Mouse (Mus musculus) layer of hippocampus, postnatal 25 days (tissue): ENCODE measurements around the gene Hap1. TPM values are rescaled to one million over a fixed set of nuclear protein-coding genes. Genes with fewer than 3 reads are reported as not detected.
"Not testable (repeated sequence)": the region's sequence is repeated elsewhere in the genome, so short reads cannot be mapped to it uniquely, and the experiment has no call there.

Source experiments
- DNase-seq, 2 experiments: peaks; one replicate each; pipeline ENCODE4 v3.0.0; 2022; ENCODE audit warnings: mixed read lengths in 2 of 2, low spot score in 1 of 2; ENCODE audit errors: extremely low spot score in 1 of 2
- total RNA-seq, 2 experiments: library from RNA; stranded (reverse); gene quantifications; 2 replicates each; pipeline ENCODE4 v1.2.3; 2021

Gene Hap1
- total RNA-seq, 2 experiments from 2014 or later, result 125 to 143 TPM

DNA sequence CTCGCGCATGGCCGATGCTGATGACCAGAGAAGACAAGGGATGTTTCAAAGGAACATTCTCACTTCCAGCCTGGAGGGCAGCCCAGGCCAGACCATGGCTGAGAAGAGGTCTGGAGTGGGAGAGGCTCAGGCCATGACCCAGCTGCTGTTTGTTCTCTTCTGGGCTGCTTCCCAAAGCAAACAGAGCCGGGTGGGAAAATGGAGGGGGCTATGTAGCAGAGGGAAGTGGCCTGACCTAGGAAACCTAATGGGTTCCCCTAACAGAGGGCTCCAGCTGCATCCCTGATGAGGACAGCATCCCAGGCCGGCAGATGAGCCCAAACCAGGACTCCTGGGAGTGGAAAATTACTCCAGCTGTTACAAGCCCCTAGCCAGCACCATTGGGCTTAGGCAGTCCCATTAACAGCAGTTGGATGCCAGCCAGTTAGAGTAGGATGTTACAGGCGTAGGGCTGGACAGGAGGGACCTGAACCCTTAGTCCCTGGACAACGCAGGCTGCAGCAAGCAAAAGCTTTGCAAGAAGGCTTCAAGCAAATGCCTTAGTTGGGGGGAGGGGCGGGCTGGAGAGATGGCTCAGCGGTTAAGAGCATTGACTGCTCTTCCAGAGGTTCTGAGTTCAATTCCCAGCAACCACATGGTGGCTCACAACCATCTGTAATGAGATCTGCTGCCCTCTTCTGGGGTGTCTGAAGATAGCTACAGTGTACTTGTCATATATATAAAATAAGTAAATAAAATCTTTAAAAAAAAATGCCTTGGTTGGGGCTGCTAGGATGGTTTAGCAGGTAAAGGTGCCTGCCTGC, 35.4 kb upstream of the Hap1 start:
- no peak for DNase-seq

DNA sequence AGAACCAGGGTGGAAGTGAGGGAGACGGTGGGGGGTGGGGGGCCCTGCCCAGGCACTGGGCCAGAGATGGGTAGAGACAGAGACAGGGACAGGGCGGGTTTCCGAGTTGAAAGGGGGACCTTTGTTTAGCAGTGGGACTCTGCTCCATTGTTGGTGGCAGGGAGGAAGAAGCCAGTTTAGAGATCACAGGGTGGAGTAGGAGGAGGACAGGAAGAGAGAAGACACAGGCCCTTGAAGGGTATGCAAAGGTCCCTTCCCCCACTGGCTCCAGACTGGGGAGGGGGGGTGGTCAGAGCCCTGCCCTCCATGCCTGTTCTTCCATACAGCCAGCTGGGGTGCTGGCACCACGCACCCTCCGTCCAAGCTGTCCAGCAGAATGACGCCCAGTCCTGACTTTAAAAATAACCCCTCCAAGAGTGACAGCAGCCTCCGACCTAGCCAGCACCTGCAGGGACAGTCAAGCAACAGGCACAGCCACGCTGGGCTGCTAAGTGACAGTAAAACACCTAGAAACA, 34.1 kb upstream of the Hap1 start:
- DNase-seq, result no peak

DNA sequence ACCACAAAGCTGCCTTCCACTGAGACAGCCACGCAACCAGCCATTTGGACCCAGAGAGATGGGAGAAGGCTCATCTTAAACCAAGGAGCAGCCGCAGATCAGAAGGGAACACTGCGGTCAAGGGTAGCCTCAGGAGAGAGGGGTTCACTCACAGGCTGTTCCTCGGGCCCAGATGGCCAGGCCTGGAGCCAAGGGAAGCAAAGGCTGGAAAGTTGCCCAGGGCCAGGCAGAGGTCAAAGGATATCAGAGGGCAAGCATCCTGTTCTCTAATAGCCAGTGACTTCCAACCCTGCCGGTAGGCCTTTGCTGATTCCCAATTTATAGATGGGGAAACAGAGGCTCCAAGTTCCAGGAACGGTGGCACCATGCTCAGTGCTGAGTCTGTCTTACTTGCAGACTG, 32.7 kb upstream of the Hap1 start:
- DNase-seq, result no peak

DNA sequence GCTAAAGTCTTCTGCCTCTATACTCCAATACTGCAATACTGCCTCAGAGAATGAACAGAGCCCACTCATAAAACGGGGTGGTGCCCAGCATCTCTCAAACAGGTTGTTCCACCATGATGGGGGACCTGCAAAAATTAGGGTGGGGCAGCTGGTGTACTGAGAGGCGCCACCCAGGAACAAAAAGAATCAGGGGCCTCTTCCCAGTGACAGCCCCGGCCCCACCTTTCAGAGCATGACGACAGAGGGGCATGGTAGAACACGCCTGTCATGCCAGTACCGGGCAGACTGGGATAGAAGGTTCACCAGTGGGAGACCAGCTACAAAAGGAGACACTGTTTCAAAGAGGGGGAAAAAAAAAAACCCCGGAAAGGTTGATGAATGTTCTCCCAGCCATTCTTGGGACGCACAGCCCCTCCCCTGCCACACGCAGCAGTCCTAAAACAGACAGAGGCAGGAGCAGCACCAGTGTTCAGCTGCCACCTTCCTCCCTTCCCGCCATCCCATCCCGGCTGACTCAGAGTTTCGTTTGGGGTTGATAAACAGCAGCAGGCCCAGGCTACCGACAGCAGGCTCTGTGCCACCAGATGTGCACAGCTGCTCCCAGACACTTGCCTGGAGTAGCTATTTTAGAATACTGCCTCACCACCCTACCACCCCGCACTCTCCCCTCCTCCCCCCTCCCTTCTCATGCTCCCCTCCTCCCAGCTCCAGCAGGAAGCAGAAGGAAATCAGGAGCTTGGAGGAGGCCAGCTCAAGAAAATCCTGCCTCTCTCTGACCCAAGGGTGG, 31.9 kb upstream of the Hap1 start:
- no peak for DNase-seq

DNA sequence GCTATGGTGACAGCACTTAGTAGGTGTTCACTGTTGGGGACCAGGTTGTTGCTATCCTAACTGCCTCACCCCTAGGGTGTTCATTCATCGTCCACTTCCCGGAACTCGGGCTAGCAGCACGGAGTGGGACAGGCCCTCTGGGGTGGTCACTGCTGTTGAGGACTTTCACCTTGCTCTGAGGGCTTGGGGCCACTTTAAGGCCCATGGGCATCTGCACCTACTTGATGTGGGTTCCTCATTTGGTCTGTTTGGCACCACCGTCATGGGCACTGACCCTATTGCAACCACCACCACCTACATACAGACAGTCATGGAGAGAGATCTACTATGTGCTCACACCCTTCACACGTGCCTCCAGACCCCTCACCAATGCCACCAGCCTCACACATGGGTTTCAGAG, 31.2 kb upstream of the Hap1 start:
- DNase-seq, result no peak

DNA sequence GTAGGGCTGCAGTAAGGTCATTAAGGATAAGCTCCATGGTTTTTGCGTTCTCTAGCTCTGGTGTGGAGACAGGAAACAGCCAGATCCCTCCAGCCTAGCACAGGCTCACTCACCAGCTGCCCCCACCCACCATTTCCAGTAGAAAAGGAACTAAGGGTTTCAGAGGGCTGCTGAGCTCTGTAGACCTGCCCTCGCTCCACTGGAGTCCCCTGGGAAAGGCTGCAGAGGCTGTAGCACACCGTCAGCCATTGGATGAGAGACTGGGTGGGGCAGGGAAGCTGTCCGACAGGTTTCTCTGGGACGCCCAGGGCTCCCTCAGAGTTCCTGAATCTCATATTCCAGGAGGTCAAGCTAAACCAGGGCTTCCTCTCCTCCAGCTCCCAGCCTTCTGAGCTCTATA, 30.7 kb upstream of the Hap1 start:
- no peak for DNase-seq

DNA sequence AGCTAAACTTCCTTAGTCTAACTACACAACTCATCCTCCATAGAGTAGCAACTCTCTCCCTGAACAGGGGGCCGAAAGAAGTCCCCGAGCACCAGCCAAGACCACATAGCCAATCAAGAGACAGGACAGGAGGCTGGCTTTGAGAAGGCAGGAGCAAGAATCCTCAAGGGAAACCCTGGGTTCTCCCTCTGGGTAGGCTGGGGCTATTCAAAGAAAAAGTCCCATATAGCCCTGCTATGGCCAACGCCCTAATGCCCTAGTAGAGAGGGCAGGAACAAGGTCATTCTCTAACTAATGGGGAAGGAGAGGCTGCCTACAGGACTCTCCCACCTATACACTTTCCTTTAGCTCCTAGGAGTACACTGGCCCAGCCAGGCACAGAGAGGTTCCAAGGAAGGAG, 29.1 kb upstream of the Hap1 start:
- DNase-seq, result no peak

DNA sequence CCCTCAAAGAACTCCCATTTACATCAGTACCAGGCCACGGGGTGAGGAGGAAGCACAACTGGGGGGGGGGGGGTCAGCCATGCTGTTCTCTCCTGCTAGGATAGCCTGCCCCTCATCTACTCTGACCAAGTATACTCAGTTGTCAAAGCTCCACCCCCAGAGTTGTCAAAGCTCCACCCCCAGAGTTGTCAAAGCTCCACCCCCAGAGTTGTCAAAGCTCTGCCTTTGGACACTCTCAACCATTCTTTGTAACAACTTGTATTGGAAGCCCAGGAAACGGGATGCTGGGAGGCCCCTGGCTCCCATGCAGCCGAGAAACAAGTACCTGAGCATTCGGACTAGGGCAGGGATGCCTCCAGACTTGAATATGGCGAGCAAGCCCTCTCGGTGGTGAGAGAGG, 26.8 kb upstream of the Hap1 start:
- DNase-seq, result no peak

DNA sequence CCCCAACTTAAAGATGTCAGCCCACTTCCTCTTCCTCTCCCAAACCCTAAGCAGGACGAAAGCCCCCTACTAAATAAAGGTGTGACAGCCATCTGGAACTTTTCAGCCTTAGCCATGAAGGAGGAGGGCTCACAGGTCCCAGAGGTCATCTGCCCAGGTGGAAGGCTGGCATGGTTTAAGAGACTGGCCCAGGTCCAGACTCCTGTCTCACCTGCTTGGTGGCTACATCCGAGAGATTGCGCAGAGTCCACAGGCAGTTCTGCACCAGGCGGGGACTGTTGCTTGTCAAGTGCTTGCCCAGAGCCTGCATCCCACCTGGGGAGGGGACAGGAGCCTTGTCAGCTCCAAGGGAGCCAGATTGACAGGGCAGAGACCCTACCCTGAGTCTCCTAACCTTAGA, 23.4 kb upstream of the Hap1 start:
- DNase-seq, result no peak

DNA sequence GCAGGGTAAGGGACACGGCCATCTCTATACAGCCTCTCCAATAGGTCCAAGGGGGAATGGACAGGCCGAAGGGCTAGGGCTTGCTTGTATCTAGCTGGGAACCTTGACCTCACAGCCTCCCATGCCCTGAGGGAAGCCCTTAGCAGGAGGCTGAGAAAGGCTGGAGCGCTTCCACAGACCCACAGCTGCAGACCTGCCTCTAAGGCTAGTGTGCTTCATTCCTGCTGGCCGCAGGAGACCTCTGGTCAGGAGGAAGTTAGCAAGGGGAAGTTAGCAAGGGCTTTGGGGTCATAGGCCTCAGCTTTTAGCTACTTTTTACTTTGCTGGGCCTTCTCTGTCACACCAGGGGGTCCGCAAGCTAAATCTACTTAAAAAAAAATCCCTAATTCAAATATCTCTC, 22.5 kb upstream of the Hap1 start:
- DNase-seq, result no peak

DNA sequence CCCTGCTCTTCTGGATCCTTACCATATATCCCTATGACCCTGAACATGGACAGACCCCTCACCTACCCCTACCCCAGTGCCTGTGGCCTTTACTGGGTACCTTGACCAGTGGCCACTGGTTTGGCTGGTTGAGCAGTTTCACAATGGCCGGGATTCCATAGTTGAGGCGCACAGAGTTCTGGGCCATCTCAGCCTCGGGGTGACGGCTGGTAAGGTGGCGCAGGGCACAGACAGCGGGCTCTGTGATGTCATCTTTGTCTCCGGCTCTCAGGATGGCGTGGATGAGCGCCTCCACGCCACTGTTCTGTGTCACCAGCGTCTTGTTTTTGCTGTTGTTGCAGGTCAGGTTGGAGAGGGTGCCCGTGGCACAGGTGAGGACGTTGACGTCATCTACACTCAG, 22.1 kb upstream of the Hap1 start:
- no peak for DNase-seq

DNA sequence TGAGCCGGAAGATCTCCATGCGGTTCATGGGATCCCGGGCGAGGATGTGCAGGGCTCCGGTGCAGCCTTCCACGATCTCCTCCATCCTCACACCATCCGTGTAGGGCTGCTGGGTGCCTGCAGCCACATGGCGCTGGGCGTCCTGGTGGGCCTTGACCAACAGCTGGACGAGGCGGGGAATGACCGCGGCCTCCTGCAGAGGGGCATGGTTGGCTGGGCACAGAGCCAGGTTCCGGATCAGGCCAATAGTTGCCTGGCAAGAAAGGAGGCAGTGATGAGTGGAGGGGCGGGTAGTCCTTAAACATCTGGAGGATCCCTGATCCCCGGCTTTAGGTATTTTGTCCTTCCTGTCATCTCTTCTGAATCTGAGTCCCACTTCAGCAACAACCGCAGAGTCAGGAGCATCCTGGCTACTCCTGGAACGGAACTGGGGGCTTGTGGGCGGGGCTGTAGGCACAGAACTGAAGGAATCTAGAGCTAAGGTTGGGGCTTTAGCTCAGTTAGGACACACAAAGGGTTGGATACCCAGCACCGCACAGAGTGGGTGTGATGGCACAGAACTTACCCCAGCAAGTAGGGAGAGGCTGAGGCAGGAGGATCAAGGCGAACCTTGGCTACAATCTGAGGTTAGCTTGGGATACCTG, 20.9 kb upstream of the Hap1 start:
- DNase-seq, result no peak

DNA sequence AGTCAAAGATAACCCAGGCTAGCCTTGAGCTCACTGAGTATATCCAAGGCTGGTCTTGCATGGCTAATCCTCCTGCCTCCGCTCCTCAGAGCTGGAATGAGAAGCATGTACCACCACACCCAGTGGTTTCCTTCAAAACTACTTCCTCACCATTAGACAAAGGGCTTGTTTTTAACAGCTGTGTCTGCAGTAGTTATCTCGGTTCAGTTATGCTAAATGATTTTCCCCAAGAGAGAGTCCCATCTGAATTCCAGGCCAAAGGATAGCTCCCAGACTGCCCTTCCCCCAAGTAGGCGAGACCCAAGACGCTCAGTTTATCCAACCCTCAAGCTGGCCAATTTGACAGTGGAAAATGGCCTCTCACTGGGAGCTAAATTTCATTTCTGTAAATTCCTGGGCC, 20.1 kb upstream of the Hap1 start:
- no peak for DNase-seq

DNA sequence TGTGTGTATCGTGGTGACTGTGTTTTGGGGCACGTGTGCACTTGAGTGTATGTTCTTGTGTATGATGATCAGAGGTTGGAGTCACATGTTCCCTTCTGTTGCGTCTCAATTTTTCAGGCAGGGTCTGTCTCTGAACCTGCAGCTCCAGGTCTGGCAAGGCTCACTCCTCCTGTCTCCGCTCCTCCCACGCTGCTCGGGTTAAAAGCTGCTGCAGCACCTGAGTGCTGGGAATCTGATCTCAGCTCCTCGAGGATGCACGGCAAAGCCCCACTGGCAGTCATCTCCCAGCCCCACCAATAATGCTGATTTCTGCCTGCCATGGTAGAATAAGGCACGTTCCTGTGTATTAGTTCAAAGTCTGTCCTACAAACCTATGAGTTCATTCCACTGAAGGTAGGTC, 19.2 kb upstream of the Hap1 start:
- DNase-seq, result no peak

DNA sequence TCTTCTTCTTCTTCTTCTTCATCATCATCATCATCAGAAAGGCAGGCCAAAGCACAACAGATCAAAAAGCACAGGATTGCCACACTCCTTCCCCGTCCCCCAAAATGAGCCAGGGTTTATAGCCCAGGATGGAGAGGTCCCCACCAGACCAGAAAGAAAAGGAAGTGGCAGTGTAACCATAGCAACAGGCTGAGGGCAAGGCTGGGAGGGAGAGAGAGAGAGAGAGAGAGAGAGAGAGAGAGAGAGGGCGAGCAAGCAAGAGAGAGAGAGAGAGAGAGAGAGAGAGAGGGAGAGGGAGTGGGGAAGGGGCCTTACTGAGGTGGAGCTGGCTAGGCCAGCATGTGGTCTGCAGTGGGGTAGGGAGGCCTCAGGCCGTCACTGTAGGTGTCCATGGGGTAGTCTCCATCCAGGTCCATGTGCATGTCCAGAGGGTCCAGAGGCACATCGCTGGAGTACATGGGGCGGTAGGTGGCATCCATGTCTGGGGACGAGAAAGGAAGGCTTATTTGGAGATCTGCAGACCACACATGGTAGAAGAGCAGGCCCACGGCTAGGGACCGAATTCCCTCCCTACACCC, 16.1 kb upstream of the Hap1 start:
- DNase-seq, result no peak

DNA sequence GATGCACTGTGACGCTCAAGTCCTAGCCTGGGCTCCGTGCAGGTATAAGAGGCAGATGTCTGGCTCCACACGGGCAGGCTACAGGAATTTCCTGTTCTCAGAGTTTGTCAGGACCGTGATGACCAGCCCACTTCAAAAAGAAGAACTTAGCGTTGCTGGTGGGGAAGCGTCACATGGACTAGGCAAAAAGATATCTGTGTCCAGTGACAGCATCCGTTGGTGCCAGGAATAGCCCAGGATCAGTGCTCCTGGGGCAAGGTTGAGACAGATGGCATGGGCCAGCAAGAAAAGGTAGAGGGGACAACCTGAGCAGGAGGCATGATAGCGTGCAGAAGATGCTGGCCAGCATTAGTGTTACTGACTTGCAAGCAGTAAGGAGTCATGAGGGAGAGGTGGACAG, 13.9 kb upstream of the Hap1 start:
- no peak for DNase-seq

DNA sequence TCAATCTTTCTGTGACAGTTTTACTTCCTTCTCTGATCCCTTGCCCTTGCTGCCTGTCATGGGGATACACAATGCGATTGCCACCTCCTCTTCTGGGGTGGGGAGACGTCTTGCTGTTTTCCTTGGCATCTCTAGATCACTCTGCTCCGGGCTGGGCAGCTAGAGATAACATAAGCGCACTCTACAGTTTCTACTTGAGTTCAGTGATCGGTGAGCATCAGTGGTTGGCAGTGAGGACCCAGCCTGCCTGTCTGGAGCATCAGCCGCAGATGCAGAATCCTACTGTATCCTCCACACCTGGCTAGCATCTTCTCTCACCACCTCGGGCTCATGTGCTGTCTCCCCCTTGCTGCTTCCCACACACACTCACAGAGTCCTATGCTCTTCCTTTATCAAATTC, 13.2 kb upstream of the Hap1 start:
- no peak for DNase-seq

DNA sequence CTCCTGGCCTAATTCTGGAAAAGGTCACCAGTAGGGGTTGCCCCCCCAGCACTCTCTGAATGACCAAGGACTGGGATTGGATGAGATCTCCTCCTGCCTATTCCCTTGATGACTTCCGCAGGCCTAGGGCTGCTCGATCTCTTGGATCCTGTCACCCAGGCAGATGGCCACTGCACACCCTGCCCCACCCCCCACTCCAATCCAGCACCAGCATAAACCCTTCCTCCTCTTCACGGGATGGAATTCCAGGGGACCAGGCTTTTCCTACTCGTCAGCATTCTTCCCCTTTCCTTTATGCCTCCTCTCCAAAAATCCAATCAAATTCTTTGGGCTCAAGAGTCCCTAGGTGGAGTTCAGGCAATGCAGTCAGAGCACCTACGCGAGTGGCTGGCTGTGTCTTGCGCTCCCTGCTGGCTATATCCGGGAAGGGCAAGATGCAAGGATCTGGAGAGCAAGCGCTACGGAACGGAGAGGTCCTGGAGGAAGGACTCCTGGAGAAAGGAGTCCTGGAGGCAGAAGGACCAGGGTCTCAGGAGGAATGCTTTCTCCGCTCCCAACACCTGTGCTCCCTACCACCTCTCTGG, 7.1 kb upstream of the Hap1 start:
- peak in 1 of 2 experiments; percentile 61 for DNase-seq

DNA sequence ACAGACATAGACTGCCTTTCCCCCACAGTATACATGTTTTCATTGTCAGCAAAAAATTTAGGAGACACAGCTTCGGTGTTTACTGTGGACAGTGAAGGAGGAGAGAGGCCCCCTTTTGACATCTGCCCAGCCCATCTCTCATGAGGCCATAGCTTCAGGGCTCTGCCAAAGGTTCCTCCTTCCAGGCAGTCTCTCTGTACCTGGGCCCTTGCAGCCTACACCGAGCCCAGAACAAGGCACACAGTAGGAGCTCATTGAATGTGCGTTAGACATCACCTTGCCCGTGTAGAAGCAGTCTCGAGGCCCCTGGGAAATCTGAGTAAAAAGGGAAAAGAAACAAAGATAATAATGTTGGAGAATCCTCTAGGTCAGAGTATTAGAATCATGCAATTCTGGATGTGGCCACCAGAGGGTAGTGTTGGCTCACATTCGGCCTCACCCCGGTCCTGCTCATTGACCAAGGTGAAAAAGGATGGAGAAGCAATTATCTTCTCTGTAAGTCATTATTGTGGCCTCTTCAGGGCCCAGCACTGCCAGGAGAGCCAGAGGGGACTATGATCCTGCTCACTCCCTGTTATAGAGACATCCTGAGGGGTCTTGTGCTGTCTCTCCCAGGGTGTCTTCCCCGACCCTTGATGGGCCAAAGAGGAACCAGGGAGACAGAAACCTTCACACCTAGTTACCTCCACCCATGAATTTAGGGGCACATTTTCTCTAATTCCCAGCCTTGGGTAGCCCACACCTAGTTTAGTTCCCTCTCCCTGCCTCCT, 6.5 kb upstream of the Hap1 start:
- DNase-seq, result peak; percentile 80 to 89

DNA sequence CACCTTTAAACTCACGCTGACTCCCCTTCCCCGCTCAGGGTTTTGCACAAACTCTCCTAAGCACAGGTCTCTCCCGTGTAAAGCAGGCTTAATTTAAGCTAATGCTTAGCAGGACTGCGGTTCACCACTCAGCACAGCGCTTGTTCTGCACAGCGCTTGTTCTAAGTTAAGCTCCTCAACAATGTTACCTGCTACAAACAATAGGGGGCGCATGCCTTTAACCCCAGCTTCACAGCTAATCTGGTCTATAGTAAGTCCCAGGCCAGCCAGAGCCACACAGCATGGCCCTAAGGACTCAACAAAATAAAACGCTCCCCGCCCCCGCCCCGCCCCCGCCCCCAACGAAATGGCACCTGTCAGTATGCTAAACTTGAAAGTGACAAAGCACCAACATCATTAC, 5.1 kb upstream of the Hap1 start:
- DNase-seq, result not testable (repeated sequence)
